Mouse (Mus musculus): ENCODE results near the gene Vmn1r5. TPM values are rescaled to one million over a fixed set of nuclear protein-coding genes. Genes with fewer than 3 reads are reported as not detected.
A peak's percentile ranks its signal among the peaks of the same experiment; 100 is the strongest.
"Not testable (repeated sequence)": the region's sequence is repeated elsewhere in the genome, so short reads cannot be mapped to it uniquely, and the experiment has no call there.

Vmn1r5 gene
- polyA plus RNA-seq (2016; fragmentation: Nextera tagmentation; extraction: Ambion mirVana): not detected in 2 replicates

GRCm38 (mm10) chr6:56969973-56970372, at the start of gene Vmn1r5:
Gene Vmn1r5, plus strand, starts transcription at chr6:56970273.
- no peaks in the 10 kb centered on the region for H3K4me1 ChIP-seq
- no peaks in the 10 kb centered on the region for H3K36me3 ChIP-seq

GRCm38 (mm10) chr6:56923331-56923725, 46.7 kb upstream of the Vmn1r5 start:
- Histone ChIP-seq H3K4me2 (replicated peaks) (peak overlapping the region; percentile 56), H3K27ac (peak overlapping the region; percentile 84), H3K27me3 (no peaks in the 10 kb centered on the region), H3K4me3 (peak overlapping the region; percentile 75), H3K9me3 (no peaks in the 10 kb centered on the region), H3K4me1 (no peaks in the 10 kb centered on the region), H3K36me3 (no peaks in the 10 kb centered on the region), H3K9ac (peak overlapping the region; percentile 78)
- under 1% methylated on average over 25 of the region's 25 CpGs for WGBS
- ATAC-seq (ENCODE audit: insufficient number of reproducible peaks, insufficient read depth, low FRiP score, low TSS enrichment): no peak

More at GRCm38 (mm10) chr6:56969973-56970372, at the start of gene Vmn1r5:
- Histone ChIP-seq H3K4me3 (no peak within 1 kb of the TSS), H3K4me2 (replicated peaks) (no peak within 1 kb of the TSS), H3K9ac (no peak within 1 kb of the TSS), H3K27ac (no peak within 1 kb of the TSS), H3K27me3 (no peaks in the 10 kb centered on the region), H3K9me3 (no peaks in the 10 kb centered on the region)
- no peak for ATAC-seq (ENCODE audit: insufficient number of reproducible peaks, insufficient read depth, low FRiP score, low TSS enrichment)

DNA sequence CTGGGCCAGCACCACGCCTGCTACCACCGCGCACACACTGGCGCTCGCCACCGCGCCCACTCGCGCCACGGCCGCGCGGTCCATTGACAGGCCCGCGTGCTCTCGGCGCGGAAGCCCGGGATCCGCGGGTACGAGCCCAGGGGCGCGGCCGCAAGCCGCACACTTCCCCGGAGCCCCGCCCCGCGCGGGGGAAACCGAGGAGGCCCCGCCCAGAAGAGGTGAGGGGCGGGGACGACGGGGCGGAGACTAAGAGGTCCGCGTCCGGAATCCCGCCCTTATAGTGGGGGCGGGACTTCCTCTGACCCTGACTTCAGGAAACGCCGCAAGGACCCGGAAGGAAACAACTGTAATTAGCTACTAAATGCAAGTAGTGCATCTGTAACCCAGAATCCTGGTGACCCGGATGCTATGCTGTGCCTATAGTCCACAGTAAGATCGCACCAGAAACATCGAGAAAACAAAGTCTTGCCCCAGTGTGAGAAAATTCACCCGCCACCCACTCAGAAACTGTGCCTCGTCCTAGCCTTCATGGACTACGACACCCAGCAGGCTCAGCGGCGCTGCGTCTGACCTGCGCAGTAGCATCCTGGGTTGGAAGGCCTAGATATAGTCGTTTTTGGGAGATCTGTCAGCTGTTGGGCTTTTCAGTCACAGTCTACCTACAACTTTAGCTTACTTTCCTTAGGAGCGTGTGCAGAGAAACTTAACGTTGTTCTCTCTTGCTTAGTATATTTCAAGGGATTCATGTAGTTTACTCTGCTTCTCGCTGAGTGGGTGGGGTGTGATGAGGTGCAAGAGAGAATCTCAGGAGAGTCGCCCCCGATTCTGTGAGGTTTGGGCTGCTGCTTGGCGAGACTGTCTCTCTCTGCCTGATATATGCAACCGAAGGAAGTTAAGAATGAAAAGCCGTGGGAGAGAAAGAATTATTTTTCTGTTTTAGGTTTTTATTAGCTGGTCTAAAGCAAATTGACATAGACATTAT, 46.1 kb upstream of the Vmn1r5 start, which contains the start of the genes Nt5c3 and Vmn1r4:
TSS of gene Nt5c3 (minus strand) at position 207 of the 982 bp plus-strand sequence.
TSS of gene Vmn1r4 (plus strand) at position 290 of the 982 bp plus-strand sequence.
- Histone ChIP-seq H3K27ac (peak within 1 kb of the TSS; percentile 84), H3K36me3 (no peaks in the 10 kb centered on the region), H3K4me2 (replicated peaks) (peak within 1 kb of the TSS; percentile 56), H3K9me3 (no peaks in the 10 kb centered on the region), H3K27me3 (no peaks in the 10 kb centered on the region), H3K4me1 (no peaks in the 10 kb centered on the region), H3K4me3 (peak within 1 kb of the TSS; percentile 75), H3K9ac (peak within 1 kb of the TSS; percentile 78)
- ATAC-seq (ENCODE audit: insufficient number of reproducible peaks, insufficient read depth, low FRiP score, low TSS enrichment): peak; percentile 95
- 3% methylated on average over 64 of the region's 64 CpGs for WGBS

GRCm38 (mm10) chr6:56931648-56932415, 38.2 kb upstream of the Vmn1r5 start:
- Histone ChIP-seq H3K4me2 (replicated peaks) (no peak overlapping the region), H3K36me3 (no peaks in the 10 kb centered on the region), H3K27me3 (no peaks in the 10 kb centered on the region), H3K4me1 (no peaks in the 10 kb centered on the region), H3K4me3 (no peak overlapping the region), H3K9ac (no peak overlapping the region), H3K9me3 (no peaks in the 10 kb centered on the region), H3K27ac (no peak overlapping the region)
- no peak for ATAC-seq (ENCODE audit: insufficient number of reproducible peaks, insufficient read depth, low FRiP score, low TSS enrichment)
- WGBS: 61% methylated on average over 4 of the region's 4 CpGs

- Histone ChIP-seq H3K4me1 (no peaks in the 10 kb centered on the region), H3K9ac (no peak overlapping the region), H3K36me3 (no peaks in the 10 kb centered on the region), H3K9me3 (no peaks in the 10 kb centered on the region), H3K4me2 (replicated peaks) (no peak overlapping the region), H3K4me3 (no peak overlapping the region), H3K27me3 (no peaks in the 10 kb centered on the region), H3K27ac (no peak overlapping the region)
- ATAC-seq (ENCODE audit: insufficient number of reproducible peaks, insufficient read depth, low FRiP score, low TSS enrichment): no peak
- 61% methylated on average over 2 of the region's 2 CpGs for WGBS
Measured at GRCm38 (mm10) chr6:56932464-56932863, 37.6 kb upstream of the Vmn1r5 start.

GRCm38 (mm10) chr6:56934366-56934765, 35.7 kb upstream of the Vmn1r5 start:
- ATAC-seq (ENCODE audit: insufficient number of reproducible peaks, insufficient read depth, low FRiP score, low TSS enrichment): no peak
- 84% methylated on average over 4 of the region's 4 CpGs for whole genome bisulfite sequencing
- H3K9me3 ChIP-seq: no peaks in the 10 kb centered on the region
- H3K4me3 ChIP-seq: no peak overlapping the region
- no peak overlapping the region for H3K27ac ChIP-seq
- H3K36me3 ChIP-seq: no peaks in the 10 kb centered on the region
- H3K4me2 ChIP-seq (replicated peaks): no peak overlapping the region
- no peaks in the 10 kb centered on the region for H3K27me3 ChIP-seq
- H3K9ac ChIP-seq: no peak overlapping the region
- H3K4me1 ChIP-seq: no peaks in the 10 kb centered on the region

- Histone ChIP-seq H3K4me3 (no peak overlapping the region), H3K4me1 (no peaks in the 10 kb centered on the region), H3K9ac (no peak overlapping the region), H3K9me3 (no peaks in the 10 kb centered on the region), H3K27me3 (no peaks in the 10 kb centered on the region), H3K4me2 (replicated peaks) (no peak overlapping the region), H3K36me3 (no peaks in the 10 kb centered on the region), H3K27ac (no peak overlapping the region)
- 76% methylated on average over 5 of the region's 5 CpGs for WGBS
- ATAC-seq (ENCODE audit: insufficient number of reproducible peaks, insufficient read depth, low FRiP score, low TSS enrichment): no peak
Measured at GRCm38 (mm10) chr6:56956436-56956835, 13.6 kb upstream of the Vmn1r5 start.

DNA sequence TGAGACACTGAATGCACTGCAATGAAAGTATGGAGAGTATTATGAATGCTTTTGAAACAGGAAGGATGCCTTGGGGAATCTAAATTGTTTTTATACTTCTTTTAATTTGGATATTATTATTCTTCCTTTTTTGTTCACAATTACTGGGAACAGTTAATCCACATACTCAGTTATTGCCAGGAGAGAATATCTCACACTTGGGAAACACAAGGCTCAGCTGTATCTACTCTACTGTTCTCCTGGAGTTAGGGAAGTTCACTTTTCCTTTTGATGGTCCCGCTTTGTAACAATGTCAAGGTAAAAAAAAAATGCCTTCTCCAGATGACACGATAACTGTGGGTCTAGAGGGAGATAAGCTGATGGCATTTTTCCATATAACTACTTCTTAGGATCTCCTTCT, 26.9 kb downstream of the Vmn1r5 start, which contains the start of gene Vmn1r6:
TSS of gene Vmn1r6 (plus strand) at position 301 of the 400 bp plus-strand sequence.
- no peak for ATAC-seq (ENCODE audit: insufficient number of reproducible peaks, insufficient read depth, low FRiP score, low TSS enrichment)
- Histone ChIP-seq H3K9ac (no peak within 1 kb of the TSS), H3K4me2 (replicated peaks) (no peak within 1 kb of the TSS), H3K27me3 (no peaks in the 10 kb centered on the region), H3K36me3 (no peaks in the 10 kb centered on the region), H3K4me1 (no peaks in the 10 kb centered on the region), H3K9me3 (no peaks in the 10 kb centered on the region), H3K4me3 (no peak within 1 kb of the TSS), H3K27ac (no peak within 1 kb of the TSS)
- 84% methylated on average over 2 of the region's 2 CpGs for WGBS

DNA sequence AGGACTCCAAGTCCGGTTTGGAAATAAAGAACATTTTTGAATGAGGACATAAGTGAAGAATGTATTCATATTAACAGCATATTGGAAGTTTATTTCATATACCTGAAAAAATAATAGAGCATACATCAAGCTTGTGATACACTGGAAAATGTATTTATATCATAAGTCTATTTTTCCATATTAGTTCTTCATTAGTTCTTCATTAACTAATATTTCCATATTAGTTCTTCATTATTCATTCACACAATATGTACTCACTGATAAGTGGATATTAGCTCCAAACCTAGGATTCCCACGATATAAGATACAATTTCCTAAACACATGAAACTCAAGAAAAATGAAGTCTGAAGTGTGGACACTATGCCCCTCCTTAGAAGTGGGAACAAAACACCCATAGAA, 55.2 kb downstream of the Vmn1r5 start, which contains the start of gene Vmn1r7:
TSS of gene Vmn1r7 (minus strand) at position 101 of the 400 bp plus-strand sequence.
- not testable (repeated sequence) for H3K9me3 ChIP-seq; H3K9ac ChIP-seq; H3K4me2 ChIP-seq (replicated peaks); H3K36me3 ChIP-seq; H3K4me1 ChIP-seq; H3K27me3 ChIP-seq; ATAC-seq (ENCODE audit: insufficient number of reproducible peaks, insufficient read depth, low FRiP score, low TSS enrichment); H3K27ac ChIP-seq; H3K4me3 ChIP-seq
- 85% methylated on average over 2 of the region's 2 CpGs for WGBS

DNA sequence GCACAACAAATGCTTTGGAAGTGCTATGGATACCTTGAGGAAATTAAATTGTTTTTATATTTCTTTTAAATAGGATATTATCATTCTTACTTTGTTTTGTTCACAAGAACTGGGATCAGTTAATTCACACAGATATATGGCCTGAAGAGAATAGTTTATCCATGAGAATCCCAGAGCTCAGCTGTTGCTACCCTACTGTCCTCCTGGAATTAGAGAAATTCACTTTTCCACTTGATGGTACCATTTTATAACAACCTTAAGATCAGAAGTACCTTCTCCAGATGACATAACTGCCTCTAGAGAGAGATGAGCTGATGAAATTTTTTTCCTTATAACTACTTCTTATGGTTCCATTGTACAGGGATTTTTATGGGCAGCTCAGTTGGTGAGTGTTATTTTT, 61.9 kb downstream of the Vmn1r5 start, which contains the start of gene Vmn1r8:
TSS of gene Vmn1r8 (plus strand) at position 301 of the 400 bp plus-strand sequence.
- H3K27me3 ChIP-seq: no peaks in the 10 kb centered on the region

GRCm38 (mm10) chr6:57034674-57035073, 64.6 kb downstream of the Vmn1r5 start:
- no peaks in the 10 kb centered on the region for H3K9me3 ChIP-seq
- no peak overlapping the region for H3K9ac ChIP-seq
- no peaks in the 10 kb centered on the region for H3K27me3 ChIP-seq
- no peaks in the 10 kb centered on the region for H3K4me1 ChIP-seq
- no peak overlapping the region for H3K4me2 ChIP-seq (replicated peaks)
- no peak overlapping the region for H3K4me3 ChIP-seq
- no peak for ATAC-seq (ENCODE audit: insufficient number of reproducible peaks, insufficient read depth, low FRiP score, low TSS enrichment)
- WGBS: 73% methylated on average over 2 of the region's 2 CpGs
- H3K36me3 ChIP-seq: no peaks in the 10 kb centered on the region
- H3K27ac ChIP-seq: no peak overlapping the region

More for the DNA sequence above, 61.9 kb downstream of the Vmn1r5 start, which contains the start of gene Vmn1r8:
- Histone ChIP-seq H3K4me1 (no peaks in the 10 kb centered on the region), H3K9me3 (no peaks in the 10 kb centered on the region), H3K4me2 (replicated peaks) (no peak within 1 kb of the TSS), H3K9ac (no peak within 1 kb of the TSS), H3K4me3 (no peak within 1 kb of the TSS), H3K36me3 (no peaks in the 10 kb centered on the region), H3K27ac (no peak within 1 kb of the TSS)
- ATAC-seq (ENCODE audit: insufficient number of reproducible peaks, insufficient read depth, low FRiP score, low TSS enrichment): no peak

Measured in embryonic facial prominence, embryonic 12.5 days (tissue).